Mouse (Mus musculus) c-Kit-positive CD71-positive TER-119-negative erythroid progenitor cells, embryonic 14.5 days (primary cell): ENCODE measurements at regions not wholly inside any gene's neighbourhood (a gene's known extent, or its start where the extent isn't known, plus 50 kb on each side); places are given as distances from the start of the nearest gene placed in this dataset.

Experiments used
- DNase-seq: peaks from one replicate; pipeline ENCODE4 v3.0.0-alpha.2; 2013; ENCODE audit warnings: low read depth

GRCm38 (mm10) chr15:67301024-67301423, 800.3 kb upstream of the Lrrc6 start:
- no peak for DNase-seq

- no peak for DNase-seq
Measured at GRCm38 (mm10) chr15:67294797-67295196, 794.1 kb upstream of the Lrrc6 start.

GRCm38 (mm10) chr15:67289749-67290148, 789.0 kb upstream of the Lrrc6 start:
- no peak for DNase-seq

- no peak for DNase-seq
Measured at GRCm38 (mm10) chr15:67284941-67285340, 784.2 kb upstream of the Lrrc6 start.

GRCm38 (mm10) chr15:67283275-67283972, 782.7 kb upstream of the Lrrc6 start:
- DNase-seq = no peak

GRCm38 (mm10) chr15:67278869-67279268, 778.2 kb upstream of the Lrrc6 start:
- no peak for DNase-seq

GRCm38 (mm10) chr15:67275058-67275457, 774.3 kb upstream of the Lrrc6 start:
- no peak for DNase-seq

- DNase-seq = no peak
Measured at GRCm38 (mm10) chr15:67272397-67272796, 771.7 kb upstream of the Lrrc6 start.

GRCm38 (mm10) chr15:67263723-67264122, 763.0 kb upstream of the Lrrc6 start:
- DNase-seq = no peak

- no peak for DNase-seq
Measured at GRCm38 (mm10) chr15:67263313-67263712, 762.6 kb upstream of the Lrrc6 start.

GRCm38 (mm10) chr15:67262269-67262668, 761.6 kb upstream of the Lrrc6 start:
- no peak for DNase-seq

- DNase-seq = no peak
Measured at GRCm38 (mm10) chr15:67260666-67261065, 760.0 kb upstream of the Lrrc6 start.

- DNase-seq = no peak
Measured at GRCm38 (mm10) chr15:67249147-67249546, 748.4 kb upstream of the Lrrc6 start.

- DNase-seq = no peak
Measured at GRCm38 (mm10) chr15:67248471-67248870, 747.8 kb upstream of the Lrrc6 start.

GRCm38 (mm10) chr15:67245658-67246268, 745.1 kb upstream of the Lrrc6 start:
- no peak for DNase-seq

GRCm38 (mm10) chr15:67244908-67245657, 744.4 kb upstream of the Lrrc6 start:
- no peak for DNase-seq

GRCm38 (mm10) chr15:67235107-67235785, 734.5 kb upstream of the Lrrc6 start:
- DNase-seq = no peak

GRCm38 (mm10) chr15:67229359-67229758, 728.6 kb upstream of the Lrrc6 start:
- DNase-seq = no peak

- DNase-seq = no peak
Measured at GRCm38 (mm10) chr15:67228633-67229032, 727.9 kb upstream of the Lrrc6 start.

- DNase-seq = no peak
Measured at GRCm38 (mm10) chr15:67227456-67228164, 726.9 kb upstream of the Lrrc6 start.

- DNase-seq = no peak
Measured at GRCm38 (mm10) chr15:67226900-67227299, 726.2 kb upstream of the Lrrc6 start.
